Mouse (Mus musculus) layer of hippocampus, adult 18-20 months (tissue): ENCODE data around the gene Macrod2. TPM values are rescaled to one million over a fixed set of nuclear protein-coding genes. Genes with fewer than 3 reads are reported as not detected.

ENCODE experiments used
- DNase-seq, 2 experiments: peaks; one replicate each; pipeline ENCODE4 v3.0.0; 2022; ENCODE audit warnings: low spot score in 2 of 2
- total RNA-seq, 2 experiments: library from RNA; stranded (reverse); gene quantifications; 2 replicates each; pipeline ENCODE4 v1.2.3; 2021

Gene Macrod2
- total RNA-seq, 2 experiments from 2014 or later = 48.7 to 52.0 TPM

GRCm38 (mm10) chr2:141182034-141182759, 787.1 kb downstream of the Macrod2 start:
- no peak for DNase-seq

- DNase-seq = no peak
Observed at GRCm38 (mm10) chr2:141194476-141194875, 799.4 kb downstream of the Macrod2 start.

- no peak for DNase-seq
Observed at GRCm38 (mm10) chr2:141200481-141200880, 805.4 kb downstream of the Macrod2 start.

- DNase-seq = no peak
Observed at GRCm38 (mm10) chr2:141201303-141202014, 806.4 kb downstream of the Macrod2 start.

GRCm38 (mm10) chr2:141202015-141202364, 806.9 kb downstream of the Macrod2 start:
- no peak for DNase-seq

- no peak for DNase-seq
Observed at GRCm38 (mm10) chr2:141211346-141211745, 816.2 kb downstream of the Macrod2 start.

GRCm38 (mm10) chr2:141212291-141212690, 817.2 kb downstream of the Macrod2 start:
- no peak for DNase-seq

- peak; percentile 21 to 57 for DNase-seq
Observed at GRCm38 (mm10) chr2:141217490-141217889, 822.4 kb downstream of the Macrod2 start.

GRCm38 (mm10) chr2:141217925-141218324, 822.8 kb downstream of the Macrod2 start:
- DNase-seq = no peak

GRCm38 (mm10) chr2:141228809-141229208, 833.7 kb downstream of the Macrod2 start:
- DNase-seq = no peak

- DNase-seq = no peak
Observed at GRCm38 (mm10) chr2:141229820-141230219, 834.7 kb downstream of the Macrod2 start.

- DNase-seq = peak; percentile 8 to 47
Observed at GRCm38 (mm10) chr2:141231011-141231668, 836.0 kb downstream of the Macrod2 start.

GRCm38 (mm10) chr2:141234306-141234705, 839.2 kb downstream of the Macrod2 start:
- no peak for DNase-seq

- no peak for DNase-seq
Observed at GRCm38 (mm10) chr2:141234724-141235453, 839.8 kb downstream of the Macrod2 start.

GRCm38 (mm10) chr2:141247680-141248079, 852.6 kb downstream of the Macrod2 start:
- no peak for DNase-seq

GRCm38 (mm10) chr2:141264582-141264981, 869.5 kb downstream of the Macrod2 start:
- DNase-seq = no peak

- no peak for DNase-seq
Observed at GRCm38 (mm10) chr2:141266591-141266990, 871.5 kb downstream of the Macrod2 start.

GRCm38 (mm10) chr2:141271541-141271940, 876.4 kb downstream of the Macrod2 start:
- DNase-seq = peak in 1 of 2 experiments; percentile 25

GRCm38 (mm10) chr2:141272966-141273365, 877.9 kb downstream of the Macrod2 start:
- no peak for DNase-seq

- no peak for DNase-seq
Observed at GRCm38 (mm10) chr2:141274262-141274661, 879.2 kb downstream of the Macrod2 start.

GRCm38 (mm10) chr2:141279130-141279698, 884.1 kb downstream of the Macrod2 start:
- peak in 1 of 2 experiments; percentile 13 for DNase-seq
